ENCODE assay signal across 12 mouse cellular contexts in genomic region chr5:19178594-19178993, GRCm38 (mm10).
"Had no signal": no experiment of that assay in that cellular context is flagged by ENCODE, and none has a peak within 500 bp of the region (broad histone marks: within the 10 kb centered on the region; RNA-seq: fewer than 3 reads in every experiment).

No protein-coding gene starts in this region.

- H3K9ac ChIP-seq: liver, embryonic 13.5 days; midbrain, embryonic 12.5 days had no signal

- DNase-seq: kidney, adult 2 months; kidney, postnatal 25 days; layer of hippocampus, adult 9-11 months; liver, embryonic 13.5 days; lung, adult 2 months; lung, postnatal 14 days; lung, postnatal 4 days; thymus, adult 18-20 months; thymus, postnatal 36 days had no signal

- H3K27ac ChIP-seq: kidney, postnatal 0 days; layer of hippocampus, adult 2 months; liver, embryonic 13.5 days; midbrain, embryonic 12.5 days had no signal

- H3K9me3 ChIP-seq: liver, embryonic 13.5 days; midbrain, embryonic 12.5 days had no signal

- H3K4me2 ChIP-seq: liver, embryonic 13.5 days; midbrain, embryonic 12.5 days had no signal

- H3K4me1 ChIP-seq: liver, embryonic 13.5 days; midbrain, embryonic 12.5 days had no signal

- H3K36me3 ChIP-seq: liver, embryonic 13.5 days; midbrain, embryonic 12.5 days had no signal

- H3K27me3 ChIP-seq: liver, embryonic 13.5 days; midbrain, embryonic 12.5 days had no signal

- H3K4me3 ChIP-seq: layer of hippocampus, adult 2 months; liver, embryonic 13.5 days; midbrain, embryonic 12.5 days had no signal
